Mouse (Mus musculus) thymus, adult 18-20 months (tissue): ENCODE measurements around the gene Sult1e1.

Experiments
- DNase-seq, 2 experiments: peaks; one replicate each; pipeline ENCODE4 v3.0.0; 2022; ENCODE audit warnings: mixed read lengths in 2 of 2

The Sult1e1 gene

DNA sequence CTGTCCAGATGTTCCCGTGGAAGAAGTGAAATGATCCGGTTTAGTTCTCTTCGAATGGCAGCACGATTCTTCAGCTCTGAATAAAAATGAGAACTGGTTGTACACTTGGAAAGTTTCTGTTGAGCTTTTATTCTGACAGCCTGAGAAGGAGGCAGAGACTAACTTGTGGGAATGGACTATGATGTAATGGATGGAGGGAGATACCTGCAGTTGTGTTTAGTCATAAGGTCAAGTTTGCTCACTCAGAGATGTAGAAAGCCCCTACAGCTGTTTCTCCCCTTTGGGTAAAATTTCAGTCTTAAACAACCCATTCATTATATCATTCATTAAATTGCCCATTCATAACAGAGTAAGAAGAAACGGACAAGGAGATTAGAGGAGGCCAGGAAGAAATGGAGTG lies at the start of gene Sult1e1:
Sult1e1 (minus strand) TSS at position 101 of the 400 bp plus-strand sequence.
- DNase-seq = no peak

- DNase-seq = no peak
Measured at GRCm38 (mm10) chr5:87622681-87623080, 31.3 kb upstream of the Sult1e1 start.

- no peak for DNase-seq
Measured at GRCm38 (mm10) chr5:87615128-87615390, 23.7 kb upstream of the Sult1e1 start.

GRCm38 (mm10) chr5:87614364-87615127 lies 23.2 kb upstream of the Sult1e1 start:
- DNase-seq = no peak

DNA sequence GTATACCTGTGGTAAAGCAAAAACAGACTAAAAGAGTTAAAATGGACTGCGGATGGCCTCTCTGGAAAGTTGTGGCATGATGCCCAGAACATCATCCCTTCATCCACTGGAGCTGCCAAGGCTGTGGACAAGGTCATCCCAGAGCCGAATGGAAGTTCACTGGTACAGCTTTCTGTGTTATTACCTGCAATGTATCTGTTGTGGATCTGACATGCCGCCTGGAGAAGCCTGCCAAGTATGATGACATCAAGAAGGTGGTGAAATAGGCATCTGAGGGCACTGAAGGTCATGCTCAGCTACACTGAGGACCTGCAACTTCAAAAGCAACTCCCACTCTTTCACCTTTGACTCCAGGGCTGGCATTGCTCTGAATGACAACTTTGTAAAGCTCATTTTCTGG lies 9.6 kb upstream of the Sult1e1 start:
- DNase-seq = no peak

DNA sequence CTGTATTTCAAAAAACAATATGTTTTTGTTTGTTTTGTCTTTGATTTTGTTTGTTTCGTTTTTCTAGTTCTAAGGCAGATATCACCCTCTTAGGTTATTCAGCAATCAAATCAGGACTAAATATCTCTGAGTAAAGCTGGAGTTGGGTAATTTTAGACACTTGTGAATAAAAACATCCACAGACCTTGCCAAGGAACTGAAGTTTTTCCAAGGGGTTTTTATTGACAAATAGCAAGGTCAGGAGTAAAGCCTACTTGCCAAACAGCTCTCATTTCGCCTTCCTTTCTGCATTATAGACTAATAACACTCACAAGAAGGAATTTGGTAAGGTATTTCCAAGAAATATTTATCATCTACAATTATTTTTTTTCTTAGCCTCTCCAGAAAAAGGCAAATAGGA lies 6.5 kb upstream of the Sult1e1 start:
- DNase-seq = no peak

- no peak for DNase-seq
Measured at GRCm38 (mm10) chr5:87589916-87590315, 1.5 kb downstream of the Sult1e1 start.

DNA sequence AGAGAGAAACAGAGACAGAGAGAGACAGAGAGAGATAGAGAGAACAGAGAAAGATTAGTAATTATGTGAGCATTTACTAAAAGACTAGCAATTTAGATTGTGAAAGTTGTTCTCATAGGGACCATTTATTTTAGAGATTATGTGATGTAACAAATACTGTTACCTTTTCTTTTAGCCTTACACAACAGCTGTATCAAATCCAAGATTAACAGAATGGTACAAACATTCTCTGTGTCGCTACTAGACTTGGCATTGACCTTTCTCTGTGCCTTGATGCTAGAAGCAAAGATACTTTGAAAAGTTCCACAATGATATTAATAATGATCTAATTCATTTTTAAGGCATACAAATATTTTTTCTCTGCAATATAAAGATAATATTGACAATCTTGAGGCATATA lies 11.0 kb downstream of the Sult1e1 start:
- no peak for DNase-seq

- DNase-seq = no peak
Measured at GRCm38 (mm10) chr5:87574174-87574573, 17.2 kb downstream of the Sult1e1 start.

GRCm38 (mm10) chr5:87573490-87573889 lies 17.9 kb downstream of the Sult1e1 start:
- DNase-seq = no peak

- DNase-seq = no peak
Measured at GRCm38 (mm10) chr5:87572781-87573180, 18.6 kb downstream of the Sult1e1 start.

- no peak for DNase-seq
Measured at GRCm38 (mm10) chr5:87568845-87569244, 22.5 kb downstream of the Sult1e1 start, which contains the start of gene Sult1d1. TSS of gene Sult1d1 (minus strand) at chr5:87569027.

DNA sequence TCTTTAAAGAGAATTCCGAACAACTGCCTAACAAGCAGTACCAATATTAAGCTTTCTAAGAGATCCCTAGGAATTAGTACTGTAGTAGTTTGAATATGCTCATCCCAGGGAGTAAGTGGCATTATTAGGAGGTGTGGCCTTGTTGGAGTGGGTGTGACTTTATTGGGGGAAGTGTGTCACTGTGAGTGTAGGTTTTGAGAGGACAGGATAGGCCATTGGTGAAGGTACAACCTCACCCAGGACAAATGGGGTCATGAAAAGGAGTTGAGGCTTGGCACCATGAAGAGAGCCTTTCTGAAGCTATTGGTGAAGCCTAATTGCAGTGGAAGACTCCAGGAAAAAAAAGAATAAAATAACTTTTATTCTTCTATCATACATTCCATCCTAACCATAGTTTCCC lies 24.1 kb downstream of the Sult1e1 start:
- no peak for DNase-seq

- DNase-seq = no peak
Measured at GRCm38 (mm10) chr5:87562966-87563365, 28.4 kb downstream of the Sult1e1 start.

DNA sequence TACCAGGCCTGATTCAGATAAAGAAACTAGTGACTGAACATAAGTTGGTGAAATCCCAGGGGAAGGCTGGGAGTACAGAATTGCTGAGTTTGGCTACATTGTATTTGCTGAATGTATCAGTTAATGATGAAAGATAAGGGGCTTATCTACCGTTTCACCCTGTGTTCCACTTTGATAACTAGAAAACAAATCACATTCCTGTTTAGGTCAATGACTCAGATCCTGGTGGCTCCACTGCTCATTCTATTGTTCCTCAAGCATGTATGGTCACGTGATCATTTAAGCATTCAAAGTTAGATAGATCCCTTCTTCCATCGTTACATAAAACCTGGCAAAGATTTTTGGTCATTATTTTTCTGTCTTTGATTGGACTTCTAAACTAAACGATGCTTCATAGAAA lies 28.9 kb downstream of the Sult1e1 start:
- no peak for DNase-seq

DNA sequence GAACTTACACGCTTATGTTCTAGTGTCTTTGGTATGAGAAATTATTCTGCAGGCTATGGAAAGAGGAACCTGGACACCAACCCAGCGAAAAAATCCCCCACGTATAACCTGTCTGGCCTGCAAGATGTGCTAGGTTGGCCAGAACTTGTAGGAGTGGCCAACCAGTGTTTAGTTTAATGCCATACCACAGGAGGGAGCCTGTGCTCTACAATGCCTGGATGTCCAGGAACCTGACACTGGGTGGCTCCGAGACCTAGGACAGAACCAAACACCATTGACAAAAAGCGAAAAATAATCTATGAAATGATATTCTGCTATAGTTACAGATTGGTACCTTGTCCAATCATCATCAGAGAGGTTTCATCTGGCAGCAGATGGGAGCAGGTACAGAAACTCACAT lies 31.2 kb downstream of the Sult1e1 start:
- DNase-seq = no peak

- no peak for DNase-seq
Measured at GRCm38 (mm10) chr5:87550935-87551334, 40.5 kb downstream of the Sult1e1 start.

DNA sequence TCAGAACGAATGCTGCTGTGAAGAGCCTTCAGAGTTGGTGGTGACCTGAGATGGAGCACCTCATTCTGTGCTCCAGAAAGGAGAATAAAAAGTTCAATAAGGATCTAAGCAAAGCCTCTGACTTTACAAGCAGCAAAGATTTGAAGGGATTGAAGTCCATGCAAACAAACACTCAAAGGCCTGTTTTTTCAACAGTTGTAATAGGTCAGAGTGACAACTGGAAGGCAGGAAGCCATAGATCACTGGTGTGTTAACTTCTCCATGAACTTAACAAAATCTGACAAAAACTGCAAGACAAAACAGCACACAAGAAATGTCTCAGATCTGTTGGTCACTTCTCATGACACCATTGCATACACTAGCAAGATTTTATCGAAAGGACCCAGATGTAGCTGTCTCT lies 53.3 kb downstream of the Sult1e1 start, which contains the start of gene Sult1b1:
Sult1b1 (minus strand) TSS at position 85 of the 400 bp plus-strand sequence.
- no peak for DNase-seq

DNA sequence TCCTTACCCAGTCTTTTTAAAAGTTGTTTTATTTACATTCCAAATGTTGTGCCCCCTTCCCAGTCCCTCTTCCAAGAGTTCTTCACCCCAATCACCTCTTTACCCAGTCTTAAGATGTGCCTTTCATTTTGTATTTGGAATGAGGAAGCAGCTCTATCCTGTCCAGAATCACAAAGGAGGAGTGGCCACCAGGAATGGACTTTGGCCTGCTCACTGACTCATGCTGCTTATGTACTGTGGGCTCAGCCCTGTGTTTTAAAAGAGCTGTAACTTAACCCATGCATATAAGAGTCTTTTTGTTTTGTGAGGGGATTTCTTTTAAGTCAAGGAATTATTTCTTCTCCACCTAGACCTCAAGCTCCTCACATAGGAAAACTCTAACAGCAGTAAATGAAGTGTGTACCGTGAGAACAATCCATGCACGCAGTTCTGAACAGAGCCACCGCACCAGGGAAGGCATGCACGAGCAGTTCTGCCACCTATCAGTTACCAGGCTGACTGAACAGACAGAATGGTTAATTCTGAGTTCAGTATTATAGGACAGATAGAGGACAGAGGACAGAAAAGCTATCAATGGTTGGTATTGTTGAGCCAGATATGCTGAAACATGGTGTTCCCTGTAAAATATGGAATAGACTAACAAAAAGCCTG lies 55.3 kb downstream of the Sult1e1 start:
- no peak for DNase-seq

DNA sequence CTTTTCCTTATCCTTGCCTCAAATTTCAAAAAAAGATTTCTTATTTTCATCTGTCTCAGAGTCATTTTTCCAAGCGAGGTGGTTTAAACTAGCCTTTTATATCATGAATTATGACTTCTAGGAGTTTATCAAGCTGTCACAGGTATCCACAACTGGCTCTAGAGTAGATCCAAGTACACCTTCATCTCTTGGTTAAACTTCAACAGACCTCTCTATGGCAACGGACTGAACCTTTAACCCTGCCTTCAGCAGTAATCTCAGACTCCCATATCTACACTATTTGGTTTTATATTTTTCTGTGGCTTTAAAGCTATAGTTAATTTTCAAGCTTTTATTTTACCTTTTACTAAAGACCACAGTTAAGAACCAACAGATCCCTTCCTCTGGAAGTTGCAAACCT lies 59.1 kb downstream of the Sult1e1 start:
- no peak for DNase-seq
